Mouse (Mus musculus) heart, adult 2 months (tissue): Measurements from ENCODE around the gene Ccno. TPM values are rescaled to one million over a fixed set of nuclear protein-coding genes. Genes with fewer than 3 reads are reported as not detected.

Experiments used
- DNase-seq, 2 experiments: peaks; one replicate each; pipeline ENCODE4 v3.0.0; 2021
- H3K27ac ChIP-seq: fragments of 200-600 bp; 2 replicates; pipeline ENCODE4 v1.8.1; 2022
- H3K27me3 ChIP-seq: fragments of 200-500 bp; 2 replicates; pipeline ENCODE4 v1.6.1; 2012; ENCODE audit warnings: mild to moderate bottlenecking, low read length, inconsistent platforms, mixed read lengths; ENCODE audit not compliant: control insufficient read depth, insufficient read depth
- H3K36me3 ChIP-seq: fragments of 200-500 bp; 2 replicates; pipeline ENCODE4 v1.6.1; 2012; ENCODE audit warnings: low read length, inconsistent platforms; ENCODE audit not compliant: control insufficient read depth, insufficient read depth
- H3K4me1 ChIP-seq: fragments of 200-500 bp; 2 replicates; pipeline ENCODE4 v1.6.1; 2011; ENCODE audit warnings: low read length; ENCODE audit not compliant: control insufficient read depth, insufficient read depth
- H3K4me3 ChIP-seq: fragments of 200-600 bp; 2 replicates; pipeline ENCODE4 v1.8.1; 2022
- H3K79me2 ChIP-seq: fragments of 200-500 bp; replicated peaks from 2 replicates; pipeline ENCODE4 v1.6.1; 2012; ENCODE audit warnings: mild to moderate bottlenecking, inconsistent platforms, low read length, moderate library complexity, mixed read lengths; ENCODE audit not compliant: control insufficient read depth, insufficient read depth
- H3K9ac ChIP-seq: fragments of 200-500 bp; 2 replicates; pipeline ENCODE4 v1.6.1; 2012; ENCODE audit warnings: low read depth, mild to moderate bottlenecking, control low read depth, inconsistent platforms, low read length, mixed read lengths
- CTCF ChIP-seq: fragments of 200-600 bp; IDR thresholded peaks from 2 replicates; pipeline ENCODE4 v1.8.1; 2022; ENCODE audit warnings: antibody characterized with exemption, mild to moderate bottlenecking, moderate library complexity
- EP300 ChIP-seq: fragments of 200-500 bp; IDR thresholded peaks from 2 replicates; pipeline ENCODE4 v1.6.1; 2011; ENCODE audit warnings: low read depth, low read length, control low read depth; ENCODE audit not compliant: insufficient read depth
- POLR2A ChIP-seq: fragments of 200-500 bp; IDR thresholded peaks from 2 replicates; pipeline ENCODE4 v1.6.1; 2011; ENCODE audit warnings: mild to moderate bottlenecking, low read depth, low read length, control low read depth; ENCODE audit not compliant: insufficient read depth
- WGBS: fragments of 180-500 bp; shearing (Covaris S2); methylation state at CpG from one replicate; pipeline ENCODE4 v1.1.7; 2018; 5-methylcytosine and 5-hydroxymethylcytosine counted together
- intact Hi-C: fragments of 180-260 bp; cut with DNase I; formaldehyde crosslinking; loops from one replicate; pipeline ENCODE4 v1.15.1; 2025
- microRNA-seq, 2 experiments: library from miRNA; unstranded; fragments of <30 nt; microRNA quantifications; one replicate each; pipeline ENCODE4 v1.2.0; 2021
- polyA plus RNA-seq: library from polyadenylated mRNA; depleted of rRNA; stranded (reverse); fragments of >200 nt; gene quantifications from 2 replicates; pipeline ENCODE4 v1.2.3, GENCODE M21; 2012; rRNA removed
- total RNA-seq, 2 experiments: library from RNA; stranded (reverse); gene quantifications; 2 replicates each; pipeline ENCODE4 v1.2.3; 2021

The Ccno gene
- total and polyA plus RNA-seq, 3 experiments = 0.47 to 0.51 TPM; not detected in 1

DNA sequence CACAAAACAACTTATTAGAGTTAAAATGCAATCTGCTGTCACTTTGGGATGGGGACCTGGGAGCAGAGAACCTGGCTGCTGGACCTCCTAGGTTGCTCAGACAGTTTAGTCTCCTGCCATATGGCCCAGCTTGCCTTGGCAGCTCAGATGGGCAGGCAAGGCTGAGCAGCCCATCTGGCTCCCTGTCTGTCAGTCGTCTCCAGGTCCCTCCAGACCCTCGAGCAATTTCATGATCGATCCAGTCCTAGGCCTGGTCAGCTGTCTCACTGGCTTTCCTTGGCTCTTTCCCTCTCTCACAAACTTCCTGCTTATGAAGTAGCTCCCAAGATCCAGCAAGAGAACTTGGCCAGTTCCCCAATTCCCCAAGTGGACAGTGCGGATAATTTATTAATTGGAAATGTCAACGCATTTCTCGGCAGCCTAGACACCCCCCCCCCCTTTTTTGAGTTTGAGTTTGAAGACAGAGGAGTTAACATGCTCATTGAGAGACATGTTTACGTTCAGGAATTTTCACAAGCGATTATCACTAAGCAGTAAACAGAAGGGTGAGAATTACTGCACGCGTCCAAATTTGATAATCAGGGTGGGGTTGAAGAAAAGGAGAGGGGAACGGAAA, 46.8 kb downstream of the Ccno start:
- Histone ChIP-seq H3K4me3 (peak overlapping the region; percentile 53), H3K9ac (no peak overlapping the region; the same call in 1 of the 2 replicates), H3K36me3 (no peaks in the 10 kb centered on the region), H3K27ac (no peak overlapping the region), H3K4me1 (no peaks in the 10 kb centered on the region), H3K27me3 (peaks cover 17% of the 10 kb centered on the region), H3K79me2 (no peaks in the 10 kb centered on the region)
- no peak for DNase-seq
- 9% methylated on average over 11 of the region's 11 CpGs for WGBS
- no peak for TF ChIP-seq POLR2A
- TF ChIP-seq EP300 = no peak
- intact Hi-C loops = loop anchor here (2.0 kb wide), 1 partner anchor 48 kb away; the partner anchor contains the start of gene Ccno

DNA sequence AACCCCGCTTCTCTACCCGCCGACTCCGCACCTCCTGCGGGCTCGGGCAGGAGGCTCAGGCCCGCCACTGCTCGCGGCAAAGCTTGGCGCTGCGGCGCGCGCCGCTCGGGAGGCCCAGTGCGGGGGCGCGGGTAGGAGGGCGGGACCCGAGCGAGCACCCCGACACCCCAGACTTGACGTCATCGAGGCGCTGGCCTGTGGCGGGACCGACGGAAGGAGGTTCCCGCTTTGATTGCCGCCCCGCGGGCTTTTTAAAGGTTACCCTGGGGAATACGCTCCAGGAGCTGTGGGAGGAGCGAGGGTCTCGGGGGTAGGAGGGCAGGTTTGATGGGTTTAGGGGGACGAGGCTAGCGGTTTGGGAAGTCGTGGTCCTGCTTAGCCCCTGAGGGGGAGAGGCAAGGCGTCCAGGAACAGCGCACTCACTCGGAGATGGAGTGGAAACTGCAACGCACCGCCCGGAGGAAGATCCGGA, 47.4 kb downstream of the Ccno start, which contains the start of gene Cdc20b:
Gene Cdc20b, plus strand, starts transcription at position 162 of the 472 bp plus-strand sequence.
- H3K9ac ChIP-seq = peak within 1 kb of the TSS; percentile 60
- no peaks in the 10 kb centered on the region for H3K4me1 ChIP-seq
- no peak for TF ChIP-seq EP300
- H3K4me3 ChIP-seq = peak within 1 kb of the TSS; percentile 53
- H3K79me2 ChIP-seq = no peaks in the 10 kb centered on the region
- under 1% methylated on average over 46 of the region's 46 CpGs for WGBS
- H3K27me3 ChIP-seq = peaks cover 17% of the 10 kb centered on the region
- no peak within 1 kb of the TSS for H3K27ac ChIP-seq
- H3K36me3 ChIP-seq = no peaks in the 10 kb centered on the region
- DNase-seq = peak; percentile 64 to 65
- intact Hi-C loops = loop anchor here (2.0 to 5.0 kb wide), 2 partner anchors 48 to 363 kb away; partner anchors contain the start of gene Ccno

DNA sequence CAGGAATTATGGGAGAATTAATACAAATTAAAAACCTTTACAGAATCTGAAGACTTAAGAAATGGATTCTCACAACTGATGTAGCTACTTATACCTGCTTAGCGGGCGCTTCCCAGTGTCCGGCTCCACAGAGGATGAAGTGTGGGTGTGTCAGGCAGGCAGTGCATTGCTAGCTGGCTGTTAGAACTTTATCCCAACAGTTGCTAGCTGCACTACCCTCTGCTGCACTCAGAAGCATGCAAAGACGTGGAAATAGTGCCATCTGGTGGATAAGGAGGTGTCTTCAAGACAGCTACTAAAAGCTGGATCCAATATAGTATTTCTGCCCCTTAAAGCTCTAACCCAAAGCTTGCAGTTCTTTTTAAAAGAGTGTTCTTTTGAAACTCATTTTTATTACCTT, 48.2 kb downstream of the Ccno start:
- H3K27ac ChIP-seq = no peak overlapping the region
- H3K9ac ChIP-seq = no peak overlapping the region
- TF ChIP-seq CTCF (peak; percentile 88), POLR2A (no peak)
- H3K79me2 ChIP-seq = no peaks in the 10 kb centered on the region
- peak overlapping the region; percentile 53; the same call in 1 of the 2 replicates for H3K4me3 ChIP-seq
- WGBS = 0% methylated on average over 4 of the region's 4 CpGs
- no peaks in the 10 kb centered on the region for H3K4me1 ChIP-seq
- intact Hi-C loops = loop anchor here (2.0 to 5.0 kb wide), 3 partner anchors 49 to 364 kb away; partner anchors contain the start of genes Ccno, Dhx29 and Mtrex
- H3K27me3 ChIP-seq = peaks cover 17% of the 10 kb centered on the region
- H3K36me3 ChIP-seq = no peaks in the 10 kb centered on the region
- peak; percentile 49 to 66 for DNase-seq

Small RNAs within 50 kb of the gene (microRNA-seq; reads per million reads assigned to microRNA genes)
- gene Mir449a (35.1 to 71.2 reads per million in 2 experiments), gene Mir449b (0 reads per million in 2 experiments), gene Mir449c (0 reads per million in 2 experiments)

Other genes starting within 250 kb of the Ccno start
- 10 to 100 TPM; 51.5 to 51.6 TPM for gene Plpp1, start 187.0 kb upstream of the Ccno start, total RNA-seq
- gene Plpp1, start 187.0 kb upstream of the Ccno start, polyA plus RNA-seq = 70.0 and 106 TPM in 2 replicates
- 10 to 100 TPM; 24.7 to 28.5 TPM for gene Mtrex, start 60.4 kb upstream of the Ccno start, total RNA-seq
- gene Mtrex, start 60.4 kb upstream of the Ccno start, polyA plus RNA-seq = 5.5 and 12.5 TPM in 2 replicates
- 10 to 100 TPM; 14.2 to 15.7 TPM for gene Dhx29, start 60.3 kb upstream of the Ccno start, total RNA-seq
- gene Dhx29, start 60.3 kb upstream of the Ccno start, polyA plus RNA-seq = 3.3 and 6.7 TPM in 2 replicates
- not detected for gene Mcidas, start 6.0 kb downstream of the Ccno start, total RNA-seq
- 0.12 TPM in 1 of 2 replicates, not detected in the other for gene Mcidas, start 6.0 kb downstream of the Ccno start, polyA plus RNA-seq
- gene Cdc20b, start 47.3 kb downstream of the Ccno start, total RNA-seq = not detected
- 0.14 TPM in 1 of 2 replicates, not detected in the other for gene Cdc20b, start 47.3 kb downstream of the Ccno start, polyA plus RNA-seq
- gene Gpx8, start 58.6 kb downstream of the Ccno start, total RNA-seq = 10 to 100 TPM; 37.1 to 37.9 TPM
- 9.5 and 16.9 TPM in 2 replicates for gene Gpx8, start 58.6 kb downstream of the Ccno start, polyA plus RNA-seq
- gene Gzma, start 113.2 kb downstream of the Ccno start, total RNA-seq = 1 to 10 TPM in 1 of 2 experiments, under 1 TPM in 1; 0.86 to 1.1 TPM
- 0.97 and 2.3 TPM in 2 replicates for gene Gzma, start 113.2 kb downstream of the Ccno start, polyA plus RNA-seq
- gene Esm1, start 221.9 kb downstream of the Ccno start, total RNA-seq = under 1 TPM; 0.34 to 0.94 TPM
- gene Esm1, start 221.9 kb downstream of the Ccno start, polyA plus RNA-seq = 0.53 and 1.4 TPM in 2 replicates
- not detected for gene Gzmk, start 238.1 kb downstream of the Ccno start, total RNA-seq
- not detected in 2 replicates for gene Gzmk, start 238.1 kb downstream of the Ccno start, polyA plus RNA-seq